Mouse (Mus musculus) cerebellum, adult 18-20 months (tissue): Measurements from ENCODE around the gene Rnf5.

Source experiments
- DNase-seq, 2 experiments: peaks; one replicate each; pipeline ENCODE4 v3.0.0; 2021

The Rnf5 gene

GRCm38 (mm10) chr17:34603375-34604060 lies at the start of gene Rnf5:
Gene Rnf5, minus strand, starts transcription at chr17:34603690.
- peak; percentile 97 to 100 for DNase-seq

DNA sequence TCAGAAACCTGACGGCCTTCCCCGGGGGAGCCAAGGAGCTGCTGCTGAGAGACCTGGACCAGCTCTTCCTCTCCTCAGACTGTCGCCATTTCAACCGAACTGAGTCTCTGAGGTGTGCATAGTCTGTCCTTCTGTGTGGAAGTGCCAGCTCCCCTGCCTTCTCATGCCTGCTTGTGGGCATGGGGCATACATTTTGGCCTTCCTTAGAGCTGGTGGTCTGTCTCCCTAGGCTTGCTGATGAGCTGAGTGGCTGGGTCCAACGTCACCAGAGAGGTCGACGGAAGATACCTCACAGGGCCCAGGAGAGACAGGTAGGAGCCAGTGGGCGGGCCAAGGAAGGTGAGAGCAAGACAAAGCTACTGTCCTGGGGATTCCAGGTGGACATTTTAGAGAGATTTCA lies 49.5 kb upstream of the Rnf5 start:
- DNase-seq: no peak

- DNase-seq: no peak
Observed at GRCm38 (mm10) chr17:34652546-34652945, 49.1 kb upstream of the Rnf5 start.

DNA sequence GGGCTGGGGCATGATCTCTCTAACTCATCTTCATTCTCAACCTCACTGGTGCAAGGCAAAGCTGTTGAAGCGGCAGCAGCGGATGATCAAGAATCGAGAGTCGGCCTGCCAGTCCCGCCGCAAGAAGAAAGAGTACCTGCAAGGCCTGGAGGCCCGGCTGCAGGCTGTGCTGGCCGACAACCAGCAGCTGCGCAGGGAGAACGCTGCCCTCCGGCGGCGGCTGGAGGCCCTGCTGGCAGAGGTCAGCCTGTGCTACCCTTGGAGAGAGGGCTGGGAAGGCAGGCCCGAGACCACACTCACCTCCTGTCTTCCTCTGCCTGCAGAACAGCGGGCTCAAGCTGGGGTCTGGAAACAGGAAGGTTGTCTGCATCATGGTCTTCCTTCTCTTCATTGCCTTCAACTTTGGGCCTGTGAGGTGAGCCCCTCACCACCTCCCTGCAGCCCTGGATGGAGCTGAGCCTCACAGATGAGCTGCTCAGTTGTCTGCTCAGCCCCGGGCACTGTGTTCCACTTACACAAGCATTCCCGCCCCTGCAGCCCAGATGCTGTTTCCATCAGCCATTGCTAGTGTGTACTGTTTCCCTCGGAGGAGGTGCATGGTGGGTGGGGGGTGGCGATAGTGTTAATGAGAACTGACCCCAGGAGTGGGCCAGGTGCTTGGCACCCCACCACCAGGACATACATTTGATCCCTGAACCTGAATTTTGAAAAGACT lies 48.2 kb upstream of the Rnf5 start:
- DNase-seq: peak in 1 of 2 experiments; percentile 45

GRCm38 (mm10) chr17:34650781-34651180 lies 47.3 kb upstream of the Rnf5 start:
- DNase-seq: no peak

DNA sequence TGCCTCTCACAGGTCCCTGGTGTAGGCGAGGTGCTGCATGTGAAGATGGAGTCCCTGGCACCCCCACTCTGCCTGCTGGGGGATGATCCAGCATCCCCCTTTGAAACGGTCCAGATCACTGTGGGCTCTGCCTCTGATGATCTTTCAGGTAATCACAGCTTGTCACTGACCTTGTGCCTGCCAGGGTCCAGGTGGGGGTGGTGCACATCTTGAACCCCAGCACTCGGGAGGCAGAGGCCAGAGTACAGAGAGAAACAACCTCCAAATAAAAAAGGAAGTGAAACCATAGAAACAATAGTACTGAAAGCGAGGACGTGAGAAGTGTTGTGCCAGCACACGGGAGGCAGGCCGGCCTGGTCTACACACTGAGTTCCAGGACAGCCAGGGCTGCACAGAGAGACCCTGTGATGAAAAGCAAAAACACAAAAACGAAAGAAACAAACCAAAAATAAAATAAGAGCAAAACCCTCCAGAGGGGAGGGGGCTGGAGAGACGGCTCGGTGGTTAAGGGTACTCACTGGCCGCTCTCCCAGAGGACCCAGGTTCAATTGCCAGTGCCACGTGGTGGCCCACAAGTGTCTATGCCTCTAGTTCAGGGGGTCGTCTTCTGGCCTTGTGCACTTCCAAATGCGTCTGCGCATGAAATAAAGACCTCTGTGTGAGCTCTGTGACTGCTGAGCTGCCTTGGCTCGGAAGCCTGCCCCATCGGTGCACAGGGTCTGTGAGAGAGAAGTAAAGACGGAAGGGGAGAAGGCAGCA lies 45.8 kb upstream of the Rnf5 start:
- DNase-seq: peak in 1 of 2 experiments; percentile 14

DNA sequence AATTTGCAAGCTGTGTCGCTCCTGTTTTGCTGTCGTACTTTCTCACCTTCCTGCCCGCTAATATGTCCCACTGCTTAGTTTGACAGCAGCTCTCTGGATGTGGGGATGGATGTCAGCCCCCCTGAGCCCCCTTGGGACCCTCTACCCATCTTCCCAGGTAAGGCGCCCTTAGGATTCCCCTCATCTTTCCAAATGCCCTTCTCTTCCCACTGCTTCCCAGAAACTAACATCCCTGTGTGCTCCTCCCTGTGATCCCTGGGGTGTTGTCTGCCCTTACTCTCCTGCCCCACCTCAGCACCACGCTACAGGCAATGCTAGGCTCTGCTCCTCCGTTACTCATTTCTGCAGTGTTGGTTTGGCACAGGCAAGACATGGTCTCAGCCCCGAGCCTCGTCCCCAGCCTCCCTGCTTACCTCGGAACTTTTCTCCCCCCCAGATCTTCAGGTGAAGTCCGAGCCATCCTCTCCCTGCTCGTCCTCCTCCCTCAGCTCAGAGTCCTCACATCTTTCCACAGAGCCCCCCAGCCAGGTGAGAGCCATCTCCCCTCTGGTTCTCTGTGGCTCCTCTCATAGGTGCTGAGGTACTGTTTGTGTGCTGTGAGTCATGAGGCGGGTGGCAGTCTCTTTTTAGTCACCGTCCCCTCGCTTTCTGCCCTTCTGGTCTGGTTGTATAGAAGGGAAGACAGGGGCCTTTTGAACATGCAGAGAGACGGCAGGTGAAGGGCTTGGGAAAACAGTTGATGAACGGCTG lies 44.8 kb upstream of the Rnf5 start:
- peak in 1 of 2 experiments; percentile 16 for DNase-seq

- DNase-seq: peak; percentile 92 to 98
Observed at GRCm38 (mm10) chr17:34646906-34647787, 43.7 kb upstream of the Rnf5 start, which contains the start of gene Atf6b. Gene Atf6b, plus strand, starts transcription at chr17:34647146.

- DNase-seq: peak in 1 of 2 experiments; percentile 56
Observed at GRCm38 (mm10) chr17:34645831-34646511, 42.5 kb upstream of the Rnf5 start.

DNA sequence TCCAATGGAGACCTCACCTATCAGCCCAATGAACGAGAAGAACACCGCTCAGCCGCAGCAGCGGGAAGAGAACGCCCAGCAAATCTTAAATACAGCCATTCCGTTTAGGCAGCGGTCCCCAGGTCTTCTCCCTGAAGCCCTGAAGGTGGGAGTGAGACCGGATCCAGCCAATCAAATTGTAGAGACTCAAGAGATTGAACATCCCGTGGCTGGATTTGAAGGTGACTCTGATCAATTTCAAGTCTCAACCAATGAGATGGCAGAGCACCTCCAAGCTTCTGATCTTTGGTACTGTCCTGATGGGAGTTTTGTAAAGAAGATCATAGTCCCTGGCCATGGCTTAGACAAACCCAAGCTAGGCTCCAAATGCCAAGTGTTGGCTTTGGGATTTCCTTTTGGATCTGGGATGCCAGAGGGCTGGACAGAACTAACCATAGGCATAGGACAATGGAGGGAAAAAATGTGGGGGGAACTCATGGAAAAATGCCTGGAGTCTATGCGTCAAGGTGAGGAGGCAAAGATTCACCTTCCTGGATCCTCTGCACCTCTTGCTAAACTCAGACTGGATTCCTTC lies 41.9 kb upstream of the Rnf5 start:
- peak in 1 of 2 experiments; percentile 22 for DNase-seq

- peak; percentile 95 to 97 for DNase-seq
Observed at GRCm38 (mm10) chr17:34644608-34645007, 41.1 kb upstream of the Rnf5 start, which contains the start of gene Fkbpl. Gene Fkbpl, plus strand, starts transcription at chr17:34644764.

- DNase-seq: peak; percentile 76 to 79
Observed at GRCm38 (mm10) chr17:34643944-34644343, 40.5 kb upstream of the Rnf5 start.

DNA sequence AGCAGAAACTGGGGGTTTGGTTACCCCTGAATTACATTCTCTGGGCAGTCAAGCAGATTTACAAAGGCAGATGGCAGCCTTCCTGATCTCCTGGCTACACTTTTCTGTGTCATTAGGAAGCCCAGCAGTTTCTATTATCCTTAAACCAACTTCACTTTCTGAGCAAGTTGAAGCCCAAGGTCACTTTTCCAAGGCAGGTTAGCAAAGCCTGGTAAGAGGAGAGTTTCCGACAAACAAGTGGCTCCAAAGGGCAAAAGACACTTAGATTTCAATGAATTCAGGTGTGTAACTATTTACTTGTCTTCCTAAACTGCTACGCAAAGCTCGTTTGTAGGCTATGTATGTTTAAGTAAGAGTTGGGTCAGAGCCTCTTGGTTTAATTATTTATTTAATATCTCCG lies 39.9 kb upstream of the Rnf5 start:
- peak in 1 of 2 experiments; percentile 16 for DNase-seq

DNA sequence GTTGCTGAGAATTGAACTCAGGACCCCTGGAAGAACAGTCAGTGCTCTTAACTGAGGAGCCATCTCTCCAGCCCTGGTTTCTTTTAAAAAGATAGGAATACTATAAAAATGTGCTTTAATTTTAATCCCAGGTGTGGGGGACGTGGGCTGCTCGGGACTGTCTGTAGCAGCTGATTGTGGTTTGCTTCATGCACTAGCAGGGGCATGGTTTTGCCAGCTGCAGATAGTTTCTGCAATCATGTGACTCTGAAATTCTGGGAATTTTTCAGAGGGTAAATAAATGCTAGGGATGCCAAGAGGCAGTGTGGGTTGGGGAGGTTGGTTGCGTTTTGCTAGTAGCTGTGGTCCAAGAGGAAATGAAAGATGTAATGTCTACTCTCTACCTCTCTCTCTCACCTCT lies 38.5 kb upstream of the Rnf5 start:
- no peak for DNase-seq

DNA sequence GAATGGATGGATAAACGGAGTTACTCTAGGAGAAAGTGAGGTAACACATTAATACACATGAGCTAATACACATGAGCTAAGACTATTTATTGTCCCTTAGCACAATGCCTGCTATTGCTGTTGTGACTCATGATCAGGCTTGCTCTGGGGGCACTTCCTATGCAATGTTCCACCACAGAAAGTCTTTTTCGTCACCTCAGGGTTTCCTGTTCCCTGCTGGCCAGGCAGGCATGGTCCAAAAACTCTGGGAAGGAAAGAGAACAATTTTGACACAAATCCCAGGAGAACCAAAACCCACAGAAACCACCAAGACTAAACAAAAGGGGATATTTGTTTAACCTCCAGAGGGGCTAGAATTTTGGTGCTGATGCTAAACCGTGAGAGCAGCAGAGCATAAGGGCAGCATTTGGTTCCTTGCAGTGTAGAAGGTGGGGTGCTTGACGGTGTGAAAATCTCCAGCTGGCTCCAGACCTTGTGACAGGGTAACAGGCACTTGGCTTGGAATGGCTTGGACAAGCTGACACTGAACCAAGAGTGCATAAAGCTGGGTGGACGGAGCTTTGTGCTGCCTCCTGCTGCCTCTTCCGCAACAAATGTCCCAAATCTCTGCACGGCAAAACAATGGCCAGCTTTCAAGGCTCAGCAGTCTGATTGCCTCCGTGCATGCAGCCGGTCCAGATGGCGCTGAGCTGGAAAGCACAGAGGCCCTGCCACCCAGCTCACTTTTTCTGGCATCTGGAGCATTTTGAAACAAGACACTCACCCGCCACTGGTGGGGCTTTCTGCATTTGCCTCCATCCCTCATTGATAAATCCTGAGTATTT lies 37.5 kb upstream of the Rnf5 start:
- DNase-seq: peak; percentile 86 to 90

GRCm38 (mm10) chr17:34639461-34640255 lies 36.2 kb upstream of the Rnf5 start:
- peak in 1 of 2 experiments; percentile 28 for DNase-seq

GRCm38 (mm10) chr17:34637459-34637858 lies 34.0 kb upstream of the Rnf5 start:
- DNase-seq: no peak

DNA sequence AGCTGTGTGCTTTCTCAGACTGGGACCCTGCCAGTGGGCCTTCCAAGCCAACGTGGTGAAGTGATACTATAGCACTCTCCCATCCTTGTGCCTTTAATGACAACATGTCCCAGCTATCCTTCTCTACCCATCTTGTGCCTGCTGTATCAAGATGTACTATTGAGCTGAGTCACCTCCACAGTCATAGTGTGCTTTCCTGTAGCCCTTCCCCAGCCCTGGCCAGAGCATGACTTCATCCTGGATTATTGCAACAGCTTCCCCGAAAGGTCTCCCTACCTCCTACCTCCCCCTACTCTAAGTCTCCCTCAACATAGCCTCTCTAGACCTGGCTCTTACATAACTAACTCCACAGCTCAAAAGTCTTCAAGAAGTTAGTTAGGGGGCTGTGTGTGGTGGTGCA lies 32.2 kb upstream of the Rnf5 start:
- DNase-seq: no peak

GRCm38 (mm10) chr17:34632261-34632691 lies 28.8 kb upstream of the Rnf5 start:
- peak; percentile 86 to 91 for DNase-seq
